Mouse (Mus musculus): ENCODE results near the gene Htra1.

Gene Htra1

DNA sequence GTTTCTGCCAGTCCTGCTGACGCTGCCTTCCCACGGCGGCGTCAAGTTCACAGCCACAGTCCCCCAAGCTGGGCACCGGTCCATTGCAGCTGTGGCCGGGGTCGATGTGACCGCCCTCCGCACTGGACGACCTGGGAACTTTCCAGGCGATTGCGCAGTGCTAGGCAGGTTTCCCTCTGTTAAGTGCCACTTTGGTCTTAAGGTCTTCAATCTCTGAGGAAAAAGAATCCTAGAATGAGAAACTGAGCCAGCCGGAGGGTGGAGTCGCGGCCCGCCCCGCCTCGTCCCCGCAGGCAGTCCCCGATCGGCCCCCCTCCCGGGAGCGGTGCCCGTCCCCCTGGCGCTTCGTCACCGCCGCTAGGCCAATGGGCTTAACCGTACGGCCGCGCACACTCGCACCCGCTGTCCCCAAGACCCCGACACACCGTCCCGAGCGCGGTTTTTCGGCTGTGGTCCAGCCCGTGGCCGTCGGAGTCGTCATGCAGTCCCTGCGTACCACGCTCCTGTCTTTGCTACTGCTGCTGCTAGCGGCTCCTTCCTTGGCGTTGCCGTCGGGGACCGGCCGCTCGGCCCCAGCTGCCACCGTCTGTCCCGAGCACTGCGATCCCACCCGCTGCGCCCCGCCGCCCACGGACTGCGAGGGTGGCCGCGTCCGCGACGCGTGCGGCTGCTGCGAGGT is at the start of gene Htra1:
TSS of gene Htra1 (plus strand) at position 319 of the 679 bp plus-strand sequence.
- peak; percentile 81 to 87 for DNase-seq (ENCODE audit: low spot score in 2 of 2)

- DNase-seq (ENCODE audit: low spot score in 2 of 2): no peak
Measured at GRCm38 (mm10) chr7:130886246-130886645, 49.7 kb upstream of the Htra1 start.

GRCm38 (mm10) chr7:130887946-130888345 is 48.0 kb upstream of the Htra1 start:
- DNase-seq (ENCODE audit: low spot score in 2 of 2): no peak

- no peak for DNase-seq (ENCODE audit: low spot score in 2 of 2)
Measured at GRCm38 (mm10) chr7:130890871-130891270, 45.0 kb upstream of the Htra1 start.

GRCm38 (mm10) chr7:130892973-130893372 is 42.9 kb upstream of the Htra1 start:
- DNase-seq (ENCODE audit: low spot score in 2 of 2): peak; percentile 50 to 54

DNA sequence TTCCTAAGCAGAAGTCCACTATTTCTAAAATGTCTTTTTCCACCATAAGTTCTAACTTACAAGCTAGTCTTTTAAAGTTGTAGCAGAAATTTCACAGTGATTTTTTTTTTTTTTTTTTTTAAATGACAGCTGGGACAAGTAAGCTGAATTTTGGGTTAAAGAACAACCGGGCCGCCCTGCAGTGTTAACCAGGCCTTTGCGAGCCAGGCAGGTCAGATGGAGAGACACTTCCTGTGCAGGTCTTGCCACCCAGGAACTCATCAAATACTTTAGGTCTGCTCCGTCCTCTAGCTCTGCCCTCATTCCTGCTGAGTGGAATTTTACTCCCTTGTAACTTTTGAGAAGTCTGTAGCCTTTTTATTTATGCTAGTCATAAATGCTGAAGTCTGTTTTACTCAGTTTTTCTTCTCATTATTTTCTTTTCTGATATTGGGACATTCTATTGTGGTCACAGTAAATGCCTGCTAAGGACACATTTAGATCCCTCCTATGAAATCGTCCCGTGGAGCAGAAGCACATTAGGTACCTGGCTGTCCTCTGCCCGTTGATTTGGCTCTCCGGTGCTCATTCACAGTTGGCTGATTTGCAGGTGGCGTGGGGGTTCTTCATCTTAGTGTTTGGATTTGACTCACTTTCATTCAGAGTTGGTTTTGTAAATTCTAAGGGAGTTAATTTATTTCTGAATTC is 40.8 kb upstream of the Htra1 start:
- no peak for DNase-seq (ENCODE audit: low spot score in 2 of 2)

DNA sequence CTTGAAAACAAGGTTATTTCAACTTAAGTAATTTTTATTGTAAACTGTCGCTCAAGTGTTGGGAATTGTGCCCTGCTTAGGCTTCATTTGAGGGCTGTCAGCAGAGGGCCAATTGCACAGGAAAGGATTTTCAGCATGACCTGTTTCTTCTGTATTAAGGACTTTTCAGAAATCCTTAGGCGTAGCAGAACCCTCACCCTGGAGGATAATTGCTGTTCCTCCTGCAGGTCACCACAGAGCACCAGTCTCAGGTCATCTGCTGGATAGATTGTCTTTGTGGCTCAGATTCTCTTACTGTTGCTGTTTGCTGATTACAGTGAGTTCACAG is 40.3 kb upstream of the Htra1 start:
- DNase-seq (ENCODE audit: low spot score in 2 of 2): no peak

- DNase-seq (ENCODE audit: low spot score in 2 of 2): no peak
Measured at GRCm38 (mm10) chr7:130896064-130896463, 39.8 kb upstream of the Htra1 start.

- DNase-seq (ENCODE audit: low spot score in 2 of 2): no peak
Measured at GRCm38 (mm10) chr7:130897201-130897600, 38.7 kb upstream of the Htra1 start.

DNA sequence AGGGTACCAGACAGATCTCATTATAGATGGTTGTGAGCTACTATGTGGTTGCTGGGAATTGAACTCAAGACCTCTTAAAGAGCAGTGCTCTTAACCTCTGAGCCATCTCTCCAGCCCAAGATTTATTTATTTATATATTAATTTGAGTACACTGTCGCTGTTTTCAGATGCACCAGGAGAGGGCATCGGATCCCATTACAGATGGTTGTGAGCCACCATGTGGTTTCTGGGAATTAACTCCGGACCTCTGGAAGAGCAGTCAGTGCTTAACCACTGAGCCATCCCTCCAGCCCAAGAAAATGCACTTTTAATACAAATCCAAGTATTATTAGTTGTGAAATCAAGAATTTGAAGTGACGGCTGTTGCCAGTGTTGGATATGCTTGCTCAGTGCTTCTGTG is 37.5 kb upstream of the Htra1 start:
- DNase-seq (ENCODE audit: low spot score in 2 of 2): no peak

- DNase-seq (ENCODE audit: low spot score in 2 of 2): no peak
Measured at GRCm38 (mm10) chr7:130900233-130900848, 35.6 kb upstream of the Htra1 start.

GRCm38 (mm10) chr7:130902929-130903328 is 33.0 kb upstream of the Htra1 start:
- no peak for DNase-seq (ENCODE audit: low spot score in 2 of 2)

- DNase-seq (ENCODE audit: low spot score in 2 of 2): peak in 1 of 2 experiments; percentile 19
Measured at GRCm38 (mm10) chr7:130903505-130904074, 32.3 kb upstream of the Htra1 start.

- DNase-seq (ENCODE audit: low spot score in 2 of 2): no peak
Measured at GRCm38 (mm10) chr7:130904571-130905365, 31.1 kb upstream of the Htra1 start.

- no peak for DNase-seq (ENCODE audit: low spot score in 2 of 2)
Measured at GRCm38 (mm10) chr7:130910841-130911240, 25.1 kb upstream of the Htra1 start.

- DNase-seq (ENCODE audit: low spot score in 2 of 2): peak in 1 of 2 experiments; percentile 48
Measured at GRCm38 (mm10) chr7:130914693-130915363, 21.1 kb upstream of the Htra1 start.

- DNase-seq (ENCODE audit: low spot score in 2 of 2): no peak
Measured at GRCm38 (mm10) chr7:130918260-130918659, 17.7 kb upstream of the Htra1 start.

DNA sequence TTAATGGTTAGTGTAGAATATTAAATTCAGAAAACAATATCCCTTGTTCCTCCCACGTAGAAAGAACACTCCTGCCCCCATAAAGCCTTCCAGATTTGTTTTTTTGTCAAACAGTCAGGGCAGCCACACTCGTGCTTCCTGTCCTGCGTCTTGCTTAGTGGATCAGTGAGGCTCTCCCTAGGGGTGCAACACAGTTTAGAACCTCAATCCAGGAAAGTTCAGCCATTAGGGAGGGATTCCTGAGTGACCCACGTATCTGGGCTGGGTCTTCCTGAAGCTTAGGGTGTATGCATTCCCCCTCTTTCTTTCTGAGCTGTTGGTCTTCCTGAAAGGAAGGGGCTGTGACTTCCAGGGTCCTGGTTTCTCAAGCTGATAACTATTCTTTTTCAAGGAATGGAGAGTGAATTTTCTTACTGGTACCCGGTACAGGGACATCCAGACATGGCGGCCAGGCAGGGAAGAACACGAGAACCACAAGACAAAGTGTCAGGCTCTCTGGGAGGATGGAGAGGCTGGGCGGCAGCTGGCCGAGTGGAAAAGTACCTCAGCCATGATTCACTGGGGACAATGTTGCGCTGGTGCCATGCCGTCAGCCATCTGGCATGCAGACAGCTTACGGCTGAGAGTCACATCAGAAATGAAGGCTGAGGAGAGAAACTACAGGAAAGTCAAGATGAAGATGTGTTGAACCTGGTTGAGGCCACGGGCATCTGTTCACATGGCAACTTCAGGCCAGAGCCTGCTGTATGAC is 12.8 kb upstream of the Htra1 start:
- no peak for DNase-seq (ENCODE audit: low spot score in 2 of 2)

- DNase-seq (ENCODE audit: low spot score in 2 of 2): no peak
Measured at GRCm38 (mm10) chr7:130930401-130930800, 5.5 kb upstream of the Htra1 start.

DNA sequence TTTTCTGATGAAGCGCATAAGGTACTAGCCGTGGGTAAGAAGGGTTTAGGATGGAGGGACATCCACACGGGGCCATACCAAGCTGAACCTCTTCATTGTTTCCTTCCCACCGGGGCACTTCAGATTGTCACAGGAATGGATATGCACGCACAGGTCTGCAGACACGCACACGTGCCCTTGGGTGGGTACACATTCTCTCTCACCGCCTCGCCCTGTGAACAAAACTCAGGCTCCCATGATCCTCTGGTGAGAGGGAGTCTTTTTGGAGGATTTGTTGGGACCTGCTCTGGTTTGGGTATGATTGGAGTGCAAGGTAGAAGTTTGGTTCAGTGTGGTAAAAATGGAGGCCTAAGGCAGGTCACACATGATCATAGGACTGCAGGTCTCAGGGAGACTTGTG is 3.0 kb upstream of the Htra1 start:
- no peak for DNase-seq (ENCODE audit: low spot score in 2 of 2)

DNA sequence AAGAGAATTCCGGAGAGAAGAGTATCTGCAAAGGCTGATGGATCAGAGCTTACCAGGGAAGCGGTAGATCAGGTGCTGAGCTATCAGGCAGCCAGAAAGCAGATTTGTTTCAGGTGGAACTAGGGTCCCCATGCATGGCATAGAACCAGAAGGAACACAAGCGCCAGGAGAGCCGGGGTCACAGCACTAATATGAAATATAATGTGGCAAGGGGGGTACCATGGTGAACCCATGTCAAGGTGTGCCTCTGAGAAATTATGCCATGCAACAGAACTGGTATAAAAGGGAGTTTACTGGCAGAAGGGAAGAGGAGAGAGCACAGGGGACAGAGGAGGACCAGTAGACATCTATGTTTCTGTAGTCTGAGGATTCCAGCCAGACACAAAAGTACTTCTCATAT is 1.3 kb upstream of the Htra1 start:
- no peak for DNase-seq (ENCODE audit: low spot score in 2 of 2)
